ENCODE assay signal across 11 mouse cellular contexts in the genomic region with DNA sequence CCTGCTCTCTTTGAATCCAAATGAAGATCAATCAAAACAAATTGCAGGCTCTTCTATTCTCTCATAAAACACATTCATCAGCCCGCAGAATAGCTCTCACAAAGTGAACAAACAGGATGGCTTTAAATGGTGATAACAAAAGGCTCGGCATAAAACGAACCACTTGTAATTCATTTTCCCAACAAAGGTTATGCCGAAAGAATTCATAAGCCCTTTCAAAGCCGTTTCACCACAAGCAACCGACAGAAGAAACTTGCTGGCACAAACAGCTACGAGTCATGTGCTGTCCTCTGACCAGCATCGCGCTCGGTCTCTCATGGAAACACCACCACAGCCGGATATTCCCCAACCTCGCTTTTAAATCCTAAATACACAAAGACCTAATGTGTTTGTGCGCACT. TPM values are rescaled to one million over a fixed set of nuclear protein-coding genes. Genes with fewer than 3 reads are reported as not detected.
A peak's percentile ranks its signal among the peaks of the same experiment; 100 is the strongest.
DNase-seq lines count a peak whose midpoint lies in the region; ATAC-seq lines count a peak whose summit lies in the region.
"Had no signal": no experiment of that assay in that cellular context is flagged by ENCODE, and none has a peak within 500 bp of the region (broad histone marks: within the 10 kb centered on the region; RNA-seq: fewer than 3 reads in every experiment).

No protein-coding gene starts in this region.

- DNase-seq in layer of hippocampus, postnatal 14 days (ENCODE audit: low spot score in 2 of 2), result peak; percentile 36 to 41
- no peak for DNase-seq in layer of hippocampus, adult 11-12 months (ENCODE audit: low spot score)
- DNase-seq in forebrain, embryonic 10.5 days (ENCODE audit: extremely low spot score, low spot score), result no peak
- peak; percentile 35 for DNase-seq in neural tube, embryonic 11.5 days (ENCODE audit: low spot score)
- no peak for DNase-seq in spleen, postnatal 36 days (ENCODE audit: low spot score in 2 of 2)
- DNase-seq in kidney, postnatal 25 days, result no peak
- DNase-seq: kidney, adult 11 months; lung, embryonic 14.5 days had no signal

- no peaks in the 10 kb centered on the region for H3K27me3 ChIP-seq in forebrain, embryonic 10.5 days (ENCODE audit: poor library complexity, severe bottlenecking)
- H3K27me3 ChIP-seq in hindbrain, embryonic 12.5 days, result no peaks in the 10 kb centered on the region
- no peaks in the 10 kb centered on the region for H3K27me3 ChIP-seq in neural tube, embryonic 11.5 days (ENCODE audit: control insufficient read depth, insufficient read depth, low read length)
- H3K27me3 ChIP-seq: embryonic facial prominence, embryonic 12.5 days had no signal

- H3K4me1 ChIP-seq in forebrain, embryonic 10.5 days, result peaks cover 46% of the 10 kb centered on the region
- peaks cover 7% of the 10 kb centered on the region; the same call in 1 of the 2 replicates for H3K4me1 ChIP-seq in hindbrain, embryonic 12.5 days
- peaks cover 6% of the 10 kb centered on the region; the same call in 1 of the 2 replicates for H3K4me1 ChIP-seq in neural tube, embryonic 11.5 days (ENCODE audit: control insufficient read depth, insufficient read depth, low read length)

- peak overlapping the region; percentile 82 for H3K27ac ChIP-seq in forebrain, embryonic 10.5 days
- H3K27ac ChIP-seq in hindbrain, embryonic 12.5 days, result no peak overlapping the region
- H3K27ac ChIP-seq in neural tube, embryonic 11.5 days (ENCODE audit: low read depth, low read length), result 0 out of 2 replicates have a peak overlapping the region, but pooled peaks have one; percentile 39

- no peak overlapping the region for H3K9ac ChIP-seq in hindbrain, embryonic 12.5 days
- peak overlapping the region; percentile 42 for H3K9ac ChIP-seq in neural tube, embryonic 11.5 days (ENCODE audit: low read length)
- H3K9ac ChIP-seq: embryonic facial prominence, embryonic 12.5 days; lung, embryonic 14.5 days had no signal

- H3K9me3 ChIP-seq in forebrain, embryonic 10.5 days, result no peaks in the 10 kb centered on the region
- H3K9me3 ChIP-seq in hindbrain, embryonic 12.5 days (replicated peaks), result no peaks in the 10 kb centered on the region
- H3K9me3 ChIP-seq in neural tube, embryonic 11.5 days (ENCODE audit: control insufficient read depth, low read length), result no peaks in the 10 kb centered on the region
- H3K9me3 ChIP-seq: embryonic facial prominence, embryonic 12.5 days had no signal

- peak overlapping the region; percentile 23; the same call in 1 of the 2 replicates for H3K4me3 ChIP-seq in forebrain, embryonic 10.5 days
- H3K4me3 ChIP-seq in hindbrain, embryonic 12.5 days, result no peak overlapping the region
- H3K4me3 ChIP-seq in neural tube, embryonic 11.5 days (ENCODE audit: low read depth, low read length), result no peak overlapping the region
- H3K4me3 ChIP-seq: embryonic facial prominence, embryonic 12.5 days had no signal

- peak; percentile 40; the same call in 1 of the 2 replicates for ATAC-seq in hindbrain, embryonic 12.5 days (ENCODE audit: low FRiP score)
- ATAC-seq in neural tube, embryonic 11.5 days (ENCODE audit: insufficient read depth, low FRiP score, low TSS enrichment), result no peak
- ATAC-seq: Patski had no signal

- H3K4me2 ChIP-seq in hindbrain, embryonic 12.5 days (replicated peaks), result peak overlapping the region; percentile 34
- H3K4me2 ChIP-seq in neural tube, embryonic 11.5 days (ENCODE audit: low read depth), result peak overlapping the region; percentile 1; the same call in 1 of the 2 replicates
- H3K4me2 ChIP-seq: embryonic facial prominence, embryonic 12.5 days; lung, embryonic 14.5 days had no signal

- WGBS in forebrain, embryonic 10.5 days, result 58% methylated on average over 13 of the region's 13 CpGs
- WGBS in hindbrain, embryonic 12.5 days, result 42% methylated on average over 13 of the region's 13 CpGs
- 50% methylated on average over 13 of the region's 13 CpGs for WGBS in neural tube, embryonic 11.5 days

- no peaks in the 10 kb centered on the region for H3K36me3 ChIP-seq in forebrain, embryonic 10.5 days (replicated peaks)
- H3K36me3 ChIP-seq in hindbrain, embryonic 12.5 days, result no peaks in the 10 kb centered on the region
- no peaks in the 10 kb centered on the region for H3K36me3 ChIP-seq in neural tube, embryonic 11.5 days (ENCODE audit: control insufficient read depth, insufficient read depth, low read length)
- H3K36me3 ChIP-seq: embryonic facial prominence, embryonic 12.5 days had no signal

RNA-seq across cellular contexts. Expression of gene Fam122a, which starts 23.8 kb away (rescaled TPM):
- total RNA-seq in layer of hippocampus, postnatal 14 days (2021), result 10 to 100 TPM; 34.2 to 34.4 TPM
- 48.8 and 49.2 TPM in 2 replicates for polyA plus RNA-seq in forebrain, embryonic 10.5 days (2016; fragmentation: Nextera tagmentation; extraction: Ambion mirVana)
- polyA plus RNA-seq in hindbrain, embryonic 12.5 days (2016; fragmentation: Nextera tagmentation; extraction: Ambion mirVana), result 66.4 and 69.6 TPM in 2 replicates
- polyA plus RNA-seq in neural tube, embryonic 11.5 days (2014; fragmentation: Nextera tagmentation; extraction: Ambion mirVana), result 42.2 and 47.2 TPM in 2 replicates

Comparison
In these comparisons a context has a peak if more than half of its experiments do, and no peak if none do; other contexts are left out.
1. DNase-seq: peak in layer of hippocampus, postnatal 14 days (2 of 2) and neural tube, embryonic 11.5 days (single experiment); none in layer of hippocampus, adult 11-12 months (single experiment), forebrain, embryonic 10.5 days (single experiment), spleen, postnatal 36 days (0 of 2) and kidney, postnatal 25 days (0 of 2).